Mouse (Mus musculus) limb, embryonic 13.5 days (tissue): Measurements from ENCODE around the gene Nek8. TPM values are rescaled to one million over a fixed set of nuclear protein-coding genes. Genes with fewer than 3 reads are reported as not detected.

ENCODE experiments used
- ATAC-seq: fragments of 200-750 bp; cut with Nextera tagmentation; 2 replicates; pipeline ENCODE4 v1.8.0; 2017; ENCODE audit warnings: low read depth, moderate number of reproducible peaks, moderate TSS enrichment; ENCODE audit not compliant: low FRiP score
- H3K27ac ChIP-seq: fragments of 300-500 bp; sonication (generic); 2 replicates; pipeline ENCODE4 v1.5.1; 2015; ENCODE audit warnings: inconsistent platforms, mild to moderate bottlenecking, moderate library complexity
- H3K27me3 ChIP-seq: fragments of 300-500 bp; sonication (generic); 2 replicates; pipeline ENCODE4 v1.6.1; 2015; ENCODE audit warnings: mild to moderate bottlenecking, inconsistent platforms
- H3K36me3 ChIP-seq: fragments of 300-500 bp; sonication (generic); 2 replicates; pipeline ENCODE4 v1.6.1; 2015; ENCODE audit warnings: inconsistent platforms, mild to moderate bottlenecking, moderate library complexity
- H3K4me1 ChIP-seq: fragments of 300-500 bp; sonication (generic); 2 replicates; pipeline ENCODE4 v1.6.1; 2015; ENCODE audit warnings: inconsistent platforms
- H3K4me2 ChIP-seq: fragments of 300-500 bp; sonication (generic); replicated peaks from 2 replicates; pipeline ENCODE4 v1.6.1; 2015; ENCODE audit warnings: inconsistent platforms, mild to moderate bottlenecking, moderate library complexity
- H3K4me3 ChIP-seq: fragments of 300-500 bp; sonication (generic); 2 replicates; pipeline ENCODE4 v1.5.1; 2015; ENCODE audit warnings: moderate library complexity, mild to moderate bottlenecking, inconsistent platforms
- H3K9ac ChIP-seq: fragments of 300-500 bp; sonication (generic); 2 replicates; pipeline ENCODE4 v1.6.1; 2015; ENCODE audit warnings: mild to moderate bottlenecking, inconsistent platforms
- H3K9me3 ChIP-seq: fragments of 300-500 bp; sonication (generic); 2 replicates; pipeline ENCODE4 v1.6.1; 2016; ENCODE audit warnings: inconsistent platforms
- WGBS: fragments of 180-500 bp; shearing (Covaris S2); methylation state at CpG from one replicate; pipeline ENCODE4 v1.1.7; 2015; 5-methylcytosine and 5-hydroxymethylcytosine counted together
- polyA plus RNA-seq: library from polyadenylated mRNA; unstranded; fragments of >200 nt; fragmentation: Nextera tagmentation; extraction: Ambion mirVana; gene quantifications from 2 replicates; pipeline ENCODE4 v1.2.1, GENCODE M21; 2015

The Nek8 gene
- 20.1 and 20.7 TPM in 2 replicates for polyA plus RNA-seq

DNA sequence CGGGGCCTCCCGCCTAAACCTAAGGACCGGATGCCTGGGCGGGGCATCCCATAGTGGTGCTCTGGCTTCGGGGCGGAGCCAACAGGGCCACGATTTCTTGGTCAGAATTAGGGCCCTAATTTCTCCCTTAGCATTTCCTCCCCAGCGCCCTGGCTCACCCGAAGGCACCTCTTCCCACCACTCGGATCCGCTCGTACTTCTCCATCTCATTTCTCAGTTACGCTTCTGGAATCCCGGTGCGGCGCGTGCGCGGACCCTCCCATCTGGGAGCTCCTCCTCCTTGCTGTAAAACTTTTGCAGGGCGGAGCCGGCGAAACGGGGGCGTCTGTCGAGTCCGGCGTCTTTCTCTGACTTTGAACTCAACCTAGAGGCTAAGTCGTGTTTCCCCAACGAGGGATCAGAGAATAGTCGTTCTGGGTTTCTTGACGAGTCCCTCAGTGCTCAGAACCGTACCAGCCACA, at the start of gene Nek8, which contains the start of gene Tlcd1:
Gene Nek8, minus strand, starts transcription at position 274 of the 461 bp plus-strand sequence.
Gene Tlcd1, plus strand, starts transcription at position 310 of the 461 bp plus-strand sequence.
- no peaks in the 10 kb centered on the region for H3K9me3 ChIP-seq
- peak within 1 kb of the TSS; percentile 66 for H3K9ac ChIP-seq
- H3K36me3 ChIP-seq: peaks cover 34% of the 10 kb centered on the region
- H3K4me2 ChIP-seq: peak within 1 kb of the TSS; percentile 91
- H3K27me3 ChIP-seq: no peaks in the 10 kb centered on the region
- peaks cover 49% of the 10 kb centered on the region for H3K4me1 ChIP-seq
- ATAC-seq: peak; percentile 71
- under 1% methylated on average over 32 of the region's 32 CpGs for WGBS
- peak within 1 kb of the TSS; percentile 98 for H3K27ac ChIP-seq
- peak within 1 kb of the TSS; percentile 68 for H3K4me3 ChIP-seq

GRCm38 (mm10) chr11:78223586-78223985, 47.1 kb upstream of the Nek8 start:
- Histone ChIP-seq H3K27ac (no peak overlapping the region), H3K27me3 (no peaks in the 10 kb centered on the region), H3K36me3 (peaks cover 98% of the 10 kb centered on the region), H3K4me2 (no peak overlapping the region), H3K9me3 (no peaks in the 10 kb centered on the region), H3K4me1 (no peaks in the 10 kb centered on the region), H3K4me3 (no peak overlapping the region), H3K9ac (no peak overlapping the region)
- 91% methylated on average over 4 of the region's 4 CpGs for WGBS
- ATAC-seq: no peak

- no peaks in the 10 kb centered on the region for H3K4me1 ChIP-seq
- ATAC-seq: no peak
- no peak overlapping the region for H3K4me2 ChIP-seq
- H3K27ac ChIP-seq: no peak overlapping the region
- H3K36me3 ChIP-seq: peaks cover 99% of the 10 kb centered on the region
- H3K9ac ChIP-seq: no peak overlapping the region
- no peaks in the 10 kb centered on the region for H3K9me3 ChIP-seq
- 86% methylated on average over 11 of the region's 11 CpGs for WGBS
- H3K4me3 ChIP-seq: no peak overlapping the region
- H3K27me3 ChIP-seq: no peaks in the 10 kb centered on the region
Observed at GRCm38 (mm10) chr11:78215709-78216317, 39.3 kb upstream of the Nek8 start.

- no peak overlapping the region for H3K4me3 ChIP-seq
- ATAC-seq: no peak
- no peak overlapping the region for H3K4me2 ChIP-seq
- no peak overlapping the region for H3K27ac ChIP-seq
- H3K4me1 ChIP-seq: no peaks in the 10 kb centered on the region
- H3K27me3 ChIP-seq: no peaks in the 10 kb centered on the region
- H3K36me3 ChIP-seq: peaks cover 99% of the 10 kb centered on the region
- no peak overlapping the region for H3K9ac ChIP-seq
- WGBS: 95% methylated on average over 14 of the region's 14 CpGs
- H3K9me3 ChIP-seq: no peaks in the 10 kb centered on the region
Observed at GRCm38 (mm10) chr11:78213086-78213817, 36.8 kb upstream of the Nek8 start.

GRCm38 (mm10) chr11:78211513-78211912, 35.0 kb upstream of the Nek8 start:
- Histone ChIP-seq H3K27me3 (no peaks in the 10 kb centered on the region), H3K9me3 (no peaks in the 10 kb centered on the region), H3K4me3 (no peak overlapping the region), H3K36me3 (peaks cover 100% of the 10 kb centered on the region), H3K4me2 (no peak overlapping the region), H3K27ac (no peak overlapping the region), H3K9ac (no peak overlapping the region), H3K4me1 (no peaks in the 10 kb centered on the region)
- 81% methylated on average over 5 of the region's 5 CpGs for WGBS
- ATAC-seq: no peak

GRCm38 (mm10) chr11:78210615-78211014, 34.1 kb upstream of the Nek8 start:
- Histone ChIP-seq H3K27me3 (no peaks in the 10 kb centered on the region), H3K4me1 (no peaks in the 10 kb centered on the region), H3K9me3 (no peaks in the 10 kb centered on the region), H3K9ac (no peak overlapping the region), H3K36me3 (peaks cover 100% of the 10 kb centered on the region), H3K4me3 (no peak overlapping the region), H3K4me2 (no peak overlapping the region), H3K27ac (no peak overlapping the region)
- 77% methylated on average over 7 of the region's 7 CpGs for WGBS
- ATAC-seq: no peak

DNA sequence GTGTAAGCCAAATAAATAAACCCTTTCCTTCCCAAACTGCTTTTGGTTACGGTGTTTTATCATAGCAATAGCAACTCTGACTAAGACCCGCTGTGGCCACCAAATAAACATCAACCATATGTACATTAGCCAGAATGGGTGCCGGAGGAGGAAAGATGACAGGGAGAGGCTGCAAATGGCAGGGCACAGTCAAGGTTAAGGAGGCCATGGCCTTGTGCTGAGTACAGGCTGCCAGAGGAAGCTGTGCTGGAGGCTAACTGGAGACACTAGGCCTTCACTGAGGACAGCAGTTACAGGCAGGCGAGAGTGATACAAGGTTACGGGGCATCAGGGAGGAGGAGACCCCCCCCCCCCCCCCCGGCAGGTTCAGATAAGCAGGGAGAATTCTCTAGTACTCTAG, 33.4 kb upstream of the Nek8 start:
- Histone ChIP-seq H3K4me1 (no peaks in the 10 kb centered on the region), H3K4me2 (no peak overlapping the region), H3K9ac (no peak overlapping the region), H3K36me3 (peaks cover 100% of the 10 kb centered on the region), H3K27me3 (no peaks in the 10 kb centered on the region), H3K27ac (no peak overlapping the region), H3K9me3 (no peaks in the 10 kb centered on the region), H3K4me3 (no peak overlapping the region)
- 88% methylated on average over 6 of the region's 6 CpGs for WGBS
- no peak for ATAC-seq

DNA sequence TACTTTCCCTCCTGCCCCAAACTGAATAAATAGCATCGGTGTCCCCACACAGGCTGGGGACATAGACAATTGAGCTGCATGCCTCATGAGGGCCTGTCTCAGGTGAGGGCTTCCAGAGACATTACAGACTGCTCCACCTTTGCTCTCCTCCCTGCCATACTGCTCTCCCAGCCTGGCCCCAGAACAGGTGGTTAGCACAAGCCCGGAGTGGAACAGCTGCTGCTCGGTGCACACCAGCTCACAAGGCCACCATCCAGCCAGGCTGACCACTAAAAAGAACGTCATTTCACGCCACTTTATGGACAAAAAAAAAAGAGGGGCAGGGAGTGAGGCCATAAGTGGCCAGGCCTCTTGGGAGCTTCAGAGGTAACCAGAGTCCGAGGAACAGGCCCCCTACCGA, 30.7 kb upstream of the Nek8 start:
- H3K27ac ChIP-seq: no peak overlapping the region
- H3K27me3 ChIP-seq: no peaks in the 10 kb centered on the region
- H3K36me3 ChIP-seq: peaks cover 85% of the 10 kb centered on the region
- H3K9me3 ChIP-seq: no peaks in the 10 kb centered on the region
- 88% methylated on average over 7 of the region's 7 CpGs for WGBS
- no peaks in the 10 kb centered on the region for H3K4me1 ChIP-seq
- ATAC-seq: no peak
- H3K9ac ChIP-seq: no peak overlapping the region
- no peak overlapping the region for H3K4me2 ChIP-seq
- no peak overlapping the region for H3K4me3 ChIP-seq

- H3K9me3 ChIP-seq: no peaks in the 10 kb centered on the region
- no peak overlapping the region for H3K4me3 ChIP-seq
- peaks cover 69% of the 10 kb centered on the region for H3K36me3 ChIP-seq
- no peak overlapping the region for H3K9ac ChIP-seq
- no peaks in the 10 kb centered on the region for H3K27me3 ChIP-seq
- ATAC-seq: no peak
- H3K4me2 ChIP-seq: no peak overlapping the region
- no peaks in the 10 kb centered on the region for H3K4me1 ChIP-seq
- H3K27ac ChIP-seq: no peak overlapping the region
- 69% methylated on average over 13 of the region's 13 CpGs for WGBS
Observed at GRCm38 (mm10) chr11:78205361-78206206, 29.1 kb upstream of the Nek8 start.

DNA sequence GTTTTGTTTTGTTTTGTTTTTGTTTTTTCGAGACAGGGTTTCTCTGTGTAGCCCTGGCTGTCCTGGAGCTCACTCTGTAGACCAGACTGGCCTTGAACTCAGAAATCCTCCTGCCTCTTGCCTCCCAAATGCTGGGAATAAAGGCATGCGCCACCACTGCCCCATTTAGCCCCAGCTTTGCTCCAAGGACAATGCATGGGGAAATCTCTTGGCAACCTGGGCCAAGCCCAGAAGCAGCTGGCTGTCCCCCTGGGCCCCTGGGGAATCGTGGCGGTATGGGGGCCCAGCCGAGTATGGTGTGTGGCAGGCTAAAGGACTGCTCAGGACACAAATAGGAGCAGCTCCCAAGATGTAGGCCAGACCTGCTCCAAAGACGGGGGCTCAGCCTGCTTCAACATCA, 27.8 kb upstream of the Nek8 start:
- H3K4me2 ChIP-seq: no peak overlapping the region
- WGBS: 80% methylated on average over 6 of the region's 6 CpGs
- ATAC-seq: no peak
- peaks cover 56% of the 10 kb centered on the region for H3K36me3 ChIP-seq
- no peak overlapping the region for H3K9ac ChIP-seq
- peaks cover 3% of the 10 kb centered on the region; the same call in 1 of the 2 replicates for H3K9me3 ChIP-seq
- no peaks in the 10 kb centered on the region for H3K4me1 ChIP-seq
- H3K27ac ChIP-seq: no peak overlapping the region
- no peaks in the 10 kb centered on the region for H3K27me3 ChIP-seq
- H3K4me3 ChIP-seq: no peak overlapping the region

- Histone ChIP-seq H3K9ac (no peak overlapping the region), H3K4me1 (no peaks in the 10 kb centered on the region), H3K36me3 (peaks cover 37% of the 10 kb centered on the region), H3K9me3 (peaks cover 3% of the 10 kb centered on the region; the same call in 1 of the 2 replicates), H3K4me3 (no peak overlapping the region), H3K27ac (no peak overlapping the region), H3K4me2 (no peak overlapping the region), H3K27me3 (no peaks in the 10 kb centered on the region)
- no peak for ATAC-seq
- WGBS: 91% methylated on average over 3 of the region's 3 CpGs
Observed at GRCm38 (mm10) chr11:78202372-78202771, 25.9 kb upstream of the Nek8 start.
